ENCODE assay signal across 8 mouse cellular contexts in genomic region chr13:31179407-31180001, GRCm38 (mm10).
DNase-seq lines count a peak whose midpoint lies in the region; ATAC-seq and TF ChIP-seq lines count a peak whose summit lies in the region.

No protein-coding gene starts in this region.

- H3K4me2 ChIP-seq in forebrain, embryonic 16.5 days (ENCODE audit: low read length), result no peak overlapping the region
- H3K4me2 ChIP-seq in stomach, embryonic 15.5 days, result no peak overlapping the region

- 0 out of 2 replicates have a peak overlapping the region, but pooled peaks have one; percentile 16 for H3K27ac ChIP-seq in forebrain, embryonic 10.5 days
- H3K27ac ChIP-seq in forebrain, embryonic 16.5 days (ENCODE audit: low read length), result no peak overlapping the region
- H3K27ac ChIP-seq in cerebellum, adult 2 months (ENCODE audit: insufficient read depth, low read length), result no peak overlapping the region
- no peak overlapping the region for H3K27ac ChIP-seq in stomach, embryonic 15.5 days

- TF ChIP-seq CTCF in cerebellum, adult 2 months (IDR thresholded peaks at IDR 0.05; ENCODE audit: borderline replicate concordance, insufficient read depth, low read depth, low read length), result no peak

- no peak for TF ChIP-seq POLR2A in cerebellum, adult 2 months (IDR thresholded peaks at IDR 0.05; ENCODE audit: borderline replicate concordance, insufficient read depth, low read length)

- 44% methylated on average over 12 of the region's 12 CpGs for WGBS in forebrain, embryonic 10.5 days
- WGBS in forebrain, embryonic 16.5 days, result 45% methylated on average over 12 of the region's 12 CpGs
- WGBS in cerebellum, adult 2 months, result 8% methylated on average over 12 of the region's 12 CpGs
- WGBS in stomach, embryonic 15.5 days, result 30% methylated on average over 12 of the region's 12 CpGs

- no peaks in the 10 kb centered on the region for H3K27me3 ChIP-seq in forebrain, embryonic 10.5 days (ENCODE audit: poor library complexity, severe bottlenecking)
- H3K27me3 ChIP-seq in forebrain, embryonic 16.5 days (replicated peaks; ENCODE audit: control insufficient read depth, insufficient read depth, low read length), result no peaks in the 10 kb centered on the region; the same call in 1 of the 2 replicates
- H3K27me3 ChIP-seq in cerebellum, adult 2 months (ENCODE audit: control insufficient read depth, insufficient read depth, low read length), result no peaks in the 10 kb centered on the region; the same call in 1 of the 2 replicates
- no peaks in the 10 kb centered on the region for H3K27me3 ChIP-seq in stomach, embryonic 15.5 days (replicated peaks)

- H3K4me3 ChIP-seq in forebrain, embryonic 10.5 days, result no peak overlapping the region
- no peak overlapping the region for H3K4me3 ChIP-seq in forebrain, embryonic 16.5 days (replicated peaks; ENCODE audit: low read length)
- H3K4me3 ChIP-seq in cerebellum, adult 2 months (replicated peaks; ENCODE audit: insufficient read depth, low read depth, low read length), result peak overlapping the region; percentile 33
- H3K4me3 ChIP-seq in stomach, embryonic 15.5 days (replicated peaks), result no peak overlapping the region

- peak; percentile 17 for DNase-seq in forebrain, embryonic 10.5 days (ENCODE audit: extremely low spot score, low spot score)
- DNase-seq in cerebellum, adult 2 months, result peak; percentile 52 to 55
- DNase-seq in frontal cortex, postnatal 36 days (ENCODE audit: low spot score in 2 of 2), result peak; percentile 32 to 45
- peak; percentile 80 to 82 for DNase-seq in kidney, postnatal 36 days
- peak; percentile 12 for DNase-seq in lung, postnatal 14 days
- DNase-seq in spleen, adult 12 weeks (ENCODE audit: low spot score), result no peak

- ATAC-seq in forebrain, embryonic 16.5 days, result no peak
- ATAC-seq in stomach, embryonic 15.5 days (ENCODE audit: insufficient read depth, low FRiP score, low read depth), result peak; percentile 22; the same call in 1 of the 2 replicates

- no peaks in the 10 kb centered on the region for H3K9me3 ChIP-seq in forebrain, embryonic 10.5 days
- H3K9me3 ChIP-seq in forebrain, embryonic 16.5 days (ENCODE audit: control insufficient read depth, low read length), result no peaks in the 10 kb centered on the region
- no peaks in the 10 kb centered on the region for H3K9me3 ChIP-seq in stomach, embryonic 15.5 days

- H3K9ac ChIP-seq in forebrain, embryonic 16.5 days (replicated peaks; ENCODE audit: low read depth, low read length), result no peak overlapping the region
- no peak overlapping the region for H3K9ac ChIP-seq in stomach, embryonic 15.5 days

- no peaks in the 10 kb centered on the region for H3K36me3 ChIP-seq in forebrain, embryonic 10.5 days (replicated peaks)
- H3K36me3 ChIP-seq in forebrain, embryonic 16.5 days (ENCODE audit: control insufficient read depth, insufficient read depth), result no peaks in the 10 kb centered on the region
- no peaks in the 10 kb centered on the region for H3K36me3 ChIP-seq in stomach, embryonic 15.5 days

- H3K4me1 ChIP-seq in forebrain, embryonic 10.5 days, result peaks cover 12% of the 10 kb centered on the region
- no peaks in the 10 kb centered on the region for H3K4me1 ChIP-seq in forebrain, embryonic 16.5 days (replicated peaks; ENCODE audit: control insufficient read depth, insufficient read depth, low read length)
- peaks cover 6% of the 10 kb centered on the region; the same call in 1 of the 2 replicates for H3K4me1 ChIP-seq in cerebellum, adult 2 months (ENCODE audit: control insufficient read depth, insufficient read depth, low read length)
- H3K4me1 ChIP-seq in stomach, embryonic 15.5 days, result peaks cover 16% of the 10 kb centered on the region; the same call in 1 of the 2 replicates
